Mouse (Mus musculus) spleen, adult 2 months (tissue): ENCODE results near the gene Mybbp1a.

ENCODE experiments used
- CTCF ChIP-seq: fragments of 200-500 bp; IDR thresholded peaks from 2 replicates; pipeline ENCODE4 v1.5.1; 2011; ENCODE audit warnings: mild to moderate bottlenecking, inconsistent platforms; ENCODE audit not compliant: insufficient read depth, insufficient read length, insufficient replicate concordance; ENCODE audit errors: extremely low read depth
- POLR2A ChIP-seq: fragments of 200-500 bp; IDR thresholded peaks from 2 replicates; pipeline ENCODE4 v1.6.1; 2011; ENCODE audit warnings: low read depth, low read length, inconsistent platforms

DNA sequence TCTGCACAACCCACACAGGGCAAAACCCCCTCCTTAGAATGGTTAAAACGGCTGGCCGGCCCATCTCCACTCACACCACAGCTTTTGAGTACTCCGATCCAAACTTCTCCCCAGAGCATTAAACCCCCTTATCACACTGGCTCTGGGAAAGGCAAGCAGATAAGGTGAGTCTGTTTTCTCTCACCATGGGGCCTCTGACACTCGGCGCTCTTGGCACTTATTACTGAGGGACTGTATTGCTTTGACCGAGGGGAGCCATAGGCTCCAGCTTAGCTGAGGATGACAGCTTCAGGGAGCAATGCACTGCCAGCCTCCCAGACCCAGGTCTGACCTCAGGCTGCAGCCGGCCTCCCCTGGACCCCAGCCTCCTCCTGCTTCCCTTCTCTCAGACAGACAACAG is 33.6 kb upstream of the Mybbp1a start:
- TF ChIP-seq CTCF (no peak), POLR2A (no peak)
